Mouse (Mus musculus): ENCODE results near the gene Lrrc4.

DNA sequence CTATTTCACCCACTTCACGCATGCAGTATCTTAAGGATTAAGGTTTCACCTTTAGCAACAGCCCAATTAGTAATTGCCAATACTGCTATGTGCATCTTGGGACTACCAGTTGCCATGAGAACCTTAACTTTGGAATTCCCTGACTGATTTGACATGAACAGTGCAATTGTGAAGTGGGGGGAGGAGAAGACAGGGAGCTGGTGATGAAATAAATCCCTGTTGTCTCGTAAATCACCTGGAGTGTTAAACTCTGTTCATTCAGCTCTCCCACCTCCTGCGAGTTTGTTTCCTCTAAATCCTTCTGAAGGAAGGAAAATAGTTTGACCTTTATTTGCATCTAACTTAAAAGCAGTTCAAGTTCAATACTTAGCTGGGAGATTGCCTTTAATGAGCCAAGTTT lies 69.8 kb downstream of the Lrrc4 start:
- TF ChIP-seq CTCF (IDR thresholded peaks at IDR 0.05; ENCODE audit: control insufficient read depth, insufficient read depth, insufficient read length), result no peak
- no peak for TF ChIP-seq CEBPB (IDR thresholded peaks at IDR 0.05; ENCODE audit: low read depth)
- no peak for TF ChIP-seq USF1 (IDR thresholded peaks at IDR 0.05; ENCODE audit: low read depth)
- no peak for TF ChIP-seq MYOD1 (IDR thresholded peaks at IDR 0.05; ENCODE audit: control insufficient read depth, insufficient read length, low read depth)
- no peak for TF ChIP-seq MYOG (IDR thresholded peaks at IDR 0.05; ENCODE audit: control insufficient read depth, extremely low read depth, insufficient read length)

Measured in C2C12 (cell line).